Mouse (Mus musculus) left cerebral cortex, postnatal 36 days (tissue): ENCODE data around the gene Tnip1. TPM values are rescaled to one million over a fixed set of nuclear protein-coding genes. Genes with fewer than 3 reads are reported as not detected.

Experiments
- DNase-seq, 2 experiments: peaks; one replicate each; pipeline ENCODE4 v3.0.0; 2021 to 2022; ENCODE audit warnings: low spot score in 2 of 2, mixed read lengths in 1 of 2
- intact Hi-C: fragments of 180-260 bp; cut with DNase I; formaldehyde crosslinking; loops from one replicate; pipeline ENCODE4 v1.15.1; 2025
- total RNA-seq, 2 experiments: library from RNA; stranded (reverse); gene quantifications; 2 replicates each; pipeline ENCODE4 v1.2.3; 2021

Gene Tnip1
- total RNA-seq, 2 experiments from 2014 or later = 37.5 to 42.0 TPM

- intact Hi-C loops = loop anchor here (1.0 to 10.0 kb wide), 2 partner anchors 160 to 558 kb away; partner anchors contain the start of gene Acsl6
- peak; percentile 52 to 59 for DNase-seq
Observed at GRCm38 (mm10) chr11:54862621-54863520, 99.8 kb downstream of the Tnip1 start.

- intact Hi-C loops = loop anchor here (2.0 to 10.0 kb wide), 2 partner anchors 75 to 557 kb away; partner anchors contain the start of genes Acsl6 and Cdc42se2
- DNase-seq = no peak
Observed at GRCm38 (mm10) chr11:54861471-54862420, 101.0 kb downstream of the Tnip1 start.

Other genes with a start within 250 kb of the Tnip1 start
- gene Cdc42se2, start 175.2 kb downstream of the Tnip1 start, total RNA-seq = 100 to 1,000 TPM; 130 to 148 TPM
- 10 to 100 TPM; 29.0 to 32.0 TPM for gene Lyrm7, start 102.0 kb downstream of the Tnip1 start, total RNA-seq
- gene Hint1, start 96.5 kb downstream of the Tnip1 start, total RNA-seq = 100 to 1,000 TPM; 231 to 246 TPM
- gene Gpx3, start 60.5 kb downstream of the Tnip1 start, total RNA-seq = 1 to 10 TPM; 7.9 to 8.9 TPM
- 10 to 100 TPM; 87.1 to 88.9 TPM for gene Anxa6, start 70.5 kb upstream of the Tnip1 start, total RNA-seq
- gene Ccdc69, start 115.2 kb upstream of the Tnip1 start, total RNA-seq = under 1 TPM in 1 of 2 experiments, not detected in 1; 0.25 TPM
- gene Gm2a, start 135.2 kb upstream of the Tnip1 start, total RNA-seq = 10 to 100 TPM; 34.3 to 41.6 TPM
- gene Slc36a3, start 188.8 kb upstream of the Tnip1 start, total RNA-seq = not detected
- under 1 TPM; 0.20 to 0.32 TPM for gene Slc36a2, start 222.2 kb upstream of the Tnip1 start, total RNA-seq
- 10 to 100 TPM; 75.4 to 76.4 TPM for gene Slc36a1, start 241.4 kb upstream of the Tnip1 start, total RNA-seq